Mouse (Mus musculus) limb, embryonic 14.5 days (tissue): Measurements from ENCODE around the gene Gtf2i. TPM values are rescaled to one million over a fixed set of nuclear protein-coding genes. Genes with fewer than 3 reads are reported as not detected.

Source experiments
- ATAC-seq: fragments of 200-750 bp; cut with Nextera tagmentation; 2 replicates; pipeline ENCODE4 v1.8.0; 2017; ENCODE audit warnings: low read depth, moderate number of reproducible peaks, moderate TSS enrichment; ENCODE audit not compliant: low FRiP score
- DNase-seq: peaks from one replicate; pipeline ENCODE4 v3.0.0-alpha.2; 2015; ENCODE audit warnings: low spot score
- H3K27ac ChIP-seq: fragments of 300-500 bp; sonication (generic); replicated peaks from 2 replicates; pipeline ENCODE4 v1.5.1; 2014; ENCODE audit warnings: low read depth, mild to moderate bottlenecking, low read length, moderate library complexity, mixed read lengths
- H3K27me3 ChIP-seq: fragments of 300-500 bp; sonication (generic); 2 replicates; pipeline ENCODE4 v1.6.1; 2014; ENCODE audit warnings: low read length, mixed read lengths; ENCODE audit not compliant: control insufficient read depth, insufficient read depth
- H3K36me3 ChIP-seq: fragments of 300-500 bp; sonication (generic); 2 replicates; pipeline ENCODE4 v1.6.1; 2014; ENCODE audit warnings: mild to moderate bottlenecking, low read length, moderate library complexity, mixed read lengths; ENCODE audit not compliant: control insufficient read depth, insufficient read depth
- H3K4me1 ChIP-seq: fragments of 300-500 bp; sonication (generic); 2 replicates; pipeline ENCODE4 v1.6.1; 2014; ENCODE audit warnings: antibody characterized with exemption, low read length, mixed read lengths; ENCODE audit not compliant: control insufficient read depth, insufficient read depth
- H3K4me2 ChIP-seq: fragments of 300-500 bp; sonication (generic); replicated peaks from 2 replicates; pipeline ENCODE4 v1.6.1; 2014; ENCODE audit warnings: low read depth, mild to moderate bottlenecking, low read length, moderate library complexity; ENCODE audit not compliant: severe bottlenecking
- H3K4me3 ChIP-seq: fragments of 300-500 bp; sonication (generic); replicated peaks from 2 replicates; pipeline ENCODE4 v1.5.1; 2014; ENCODE audit warnings: low read length
- H3K9ac ChIP-seq: fragments of 300-500 bp; sonication (generic); 2 replicates; pipeline ENCODE4 v1.6.1; 2014; ENCODE audit warnings: mild to moderate bottlenecking, low read depth, low read length, moderate library complexity; ENCODE audit not compliant: severe bottlenecking
- H3K9me3 ChIP-seq: fragments of 300-500 bp; sonication (generic); 2 replicates; pipeline ENCODE4 v1.6.1; 2016; ENCODE audit warnings: low read length; ENCODE audit not compliant: control insufficient read depth
- POLR2A ChIP-seq: fragments of 200-500 bp; IDR thresholded peaks from 2 replicates; pipeline ENCODE4 v1.8.0; 2012; ENCODE audit warnings: inconsistent platforms, mild to moderate bottlenecking, moderate library complexity, borderline replicate concordance; ENCODE audit not compliant: insufficient read depth, insufficient read length; ENCODE audit errors: extremely low read depth
- WGBS: fragments of 180-500 bp; shearing (Covaris S2); extraction: QIAGEN DNeasy Blood & Tissue Kit; methylation state at CpG from one replicate; pipeline ENCODE4 v1.1.7; 2014; 5-methylcytosine and 5-hydroxymethylcytosine counted together
- polyA plus RNA-seq, 2 experiments: library from polyadenylated mRNA; depleted of rRNA in 1 of 2; stranded (reverse) in 1 of 2; unstranded in 1 of 2; fragments of >200 nt; fragmentation: Nextera tagmentation in 1 of 2; extraction: Ambion mirVana in 1 of 2; gene quantifications; 2 replicates each; pipeline versions ENCODE4 v1.2.1 to v1.2.3; 2012 to 2014

Gene Gtf2i
- polyA plus RNA-seq, 2 experiments = 169 to 190 TPM

GRCm38 (mm10) chr5:134246146-134246545 is 68.4 kb downstream of the Gtf2i start:
- TF ChIP-seq POLR2A = no peak

GRCm38 (mm10) chr5:134244890-134245289 is 69.7 kb downstream of the Gtf2i start:
- H3K36me3 ChIP-seq = peaks cover 100% of the 10 kb centered on the region
- no peaks in the 10 kb centered on the region for H3K27me3 ChIP-seq
- TF ChIP-seq POLR2A = no peak
- no peak overlapping the region for H3K4me3 ChIP-seq
- H3K4me2 ChIP-seq = no peak overlapping the region
- DNase-seq (no peak), ATAC-seq (no peak)
- no peak overlapping the region for H3K9ac ChIP-seq
- H3K4me1 ChIP-seq = no peaks in the 10 kb centered on the region
- no peak overlapping the region for H3K27ac ChIP-seq
- H3K9me3 ChIP-seq = no peaks in the 10 kb centered on the region
- 95% methylated on average over 5 of the region's 5 CpGs for WGBS

More at GRCm38 (mm10) chr5:134246146-134246545, 68.4 kb downstream of the Gtf2i start:
- no peak for DNase-seq
- Histone ChIP-seq H3K36me3 (peaks cover 96% of the 10 kb centered on the region), H3K27me3 (no peaks in the 10 kb centered on the region), H3K9ac (no peak overlapping the region), H3K4me1 (no peaks in the 10 kb centered on the region), H3K4me3 (no peak overlapping the region), H3K9me3 (no peaks in the 10 kb centered on the region), H3K4me2 (no peak overlapping the region), H3K27ac (no peak overlapping the region)
- no peak for ATAC-seq
- 92% methylated on average over 5 of the region's 5 CpGs for WGBS

- DNase-seq (no peak), ATAC-seq (no peak)
- H3K27me3 ChIP-seq = no peaks in the 10 kb centered on the region
- no peak overlapping the region for H3K9ac ChIP-seq
- H3K9me3 ChIP-seq = no peaks in the 10 kb centered on the region
- H3K4me1 ChIP-seq = no peaks in the 10 kb centered on the region
- H3K36me3 ChIP-seq = peaks cover 100% of the 10 kb centered on the region
- no peak overlapping the region for H3K4me3 ChIP-seq
- H3K27ac ChIP-seq = no peak overlapping the region
- H3K4me2 ChIP-seq = no peak overlapping the region
- TF ChIP-seq POLR2A = no peak
- 93% methylated on average over 26 of the region's 26 CpGs for WGBS
Observed at GRCm38 (mm10) chr5:134243661-134244436, 70.7 kb downstream of the Gtf2i start.

GRCm38 (mm10) chr5:134241831-134242230 is 72.7 kb downstream of the Gtf2i start:
- WGBS = 80% methylated on average over 5 of the region's 5 CpGs
- Histone ChIP-seq H3K27ac (no peak overlapping the region), H3K9me3 (no peaks in the 10 kb centered on the region), H3K36me3 (peaks cover 100% of the 10 kb centered on the region), H3K27me3 (no peaks in the 10 kb centered on the region), H3K4me1 (no peaks in the 10 kb centered on the region), H3K4me3 (no peak overlapping the region), H3K9ac (no peak overlapping the region), H3K4me2 (no peak overlapping the region)
- ATAC-seq = no peak
- DNase-seq = no peak
- no peak for TF ChIP-seq POLR2A

GRCm38 (mm10) chr5:134237936-134238760 is 76.4 kb downstream of the Gtf2i start:
- H3K9ac ChIP-seq = no peak overlapping the region
- WGBS = 89% methylated on average over 28 of the region's 28 CpGs
- no peak for TF ChIP-seq POLR2A
- no peak for DNase-seq
- no peaks in the 10 kb centered on the region for H3K9me3 ChIP-seq
- peaks cover 20% of the 10 kb centered on the region for H3K4me1 ChIP-seq
- no peaks in the 10 kb centered on the region for H3K27me3 ChIP-seq
- H3K4me3 ChIP-seq = no peak overlapping the region
- peaks cover 74% of the 10 kb centered on the region for H3K36me3 ChIP-seq
- H3K27ac ChIP-seq = no peak overlapping the region
- ATAC-seq = no peak
- H3K4me2 ChIP-seq = no peak overlapping the region
